Mouse (Mus musculus): ENCODE data around the gene Panx1.

Panx1 gene

GRCm38 (mm10) chr9:15023049-15023448 is 22.2 kb downstream of the Panx1 start:
- DNase-seq (ENCODE audit: low spot score) = no peak

GRCm38 (mm10) chr9:15021156-15021555 is 24.1 kb downstream of the Panx1 start:
- DNase-seq (ENCODE audit: low spot score) = no peak

GRCm38 (mm10) chr9:15020561-15021080 is 24.7 kb downstream of the Panx1 start:
- DNase-seq (ENCODE audit: low spot score) = no peak

GRCm38 (mm10) chr9:15018756-15019131 is 26.5 kb downstream of the Panx1 start:
- no peak for DNase-seq (ENCODE audit: low spot score)

GRCm38 (mm10) chr9:15017791-15018755 is 27.2 kb downstream of the Panx1 start:
- DNase-seq (ENCODE audit: low spot score) = no peak

- DNase-seq (ENCODE audit: low spot score) = peak; percentile 85
These were observed 29.9 kb downstream of the Panx1 start for GRCm38 (mm10) chr9:15015223-15015956.

GRCm38 (mm10) chr9:15007566-15007965 is 37.7 kb downstream of the Panx1 start:
- DNase-seq (ENCODE audit: low spot score) = no peak

- DNase-seq (ENCODE audit: low spot score) = no peak
These were observed 41.0 kb downstream of the Panx1 start for GRCm38 (mm10) chr9:15004298-15004685.

- DNase-seq (ENCODE audit: low spot score) = no peak
These were observed 41.5 kb downstream of the Panx1 start for GRCm38 (mm10) chr9:15003676-15004297.

- no peak for DNase-seq (ENCODE audit: low spot score)
These were observed 42.2 kb downstream of the Panx1 start for GRCm38 (mm10) chr9:15002995-15003613.

- DNase-seq (ENCODE audit: low spot score) = no peak
These were observed 46.5 kb downstream of the Panx1 start for GRCm38 (mm10) chr9:14998790-14999189.

- DNase-seq (ENCODE audit: low spot score) = peak; percentile 36
These were observed 47.8 kb downstream of the Panx1 start for GRCm38 (mm10) chr9:14997271-14998055.

- no peak for DNase-seq (ENCODE audit: low spot score)
These were observed 49.8 kb downstream of the Panx1 start for GRCm38 (mm10) chr9:14995525-14995924.

GRCm38 (mm10) chr9:14988606-14989293 is 56.5 kb downstream of the Panx1 start:
- no peak for DNase-seq (ENCODE audit: low spot score)

GRCm38 (mm10) chr9:14983141-14983540 is 62.1 kb downstream of the Panx1 start:
- no peak for DNase-seq (ENCODE audit: low spot score)

GRCm38 (mm10) chr9:14982683-14983082 is 62.6 kb downstream of the Panx1 start:
- no peak for DNase-seq (ENCODE audit: low spot score)

GRCm38 (mm10) chr9:14981539-14982155 is 63.6 kb downstream of the Panx1 start:
- no peak for DNase-seq (ENCODE audit: low spot score)

GRCm38 (mm10) chr9:14974251-14975232 is 70.7 kb downstream of the Panx1 start:
- no peak for DNase-seq (ENCODE audit: low spot score)

- no peak for DNase-seq (ENCODE audit: low spot score)
These were observed 71.5 kb downstream of the Panx1 start for GRCm38 (mm10) chr9:14973762-14974161.
